Mouse (Mus musculus) cerebellum, adult 2 months (tissue): Measurements from ENCODE around the gene Fxyd1.

Source experiments
- CTCF ChIP-seq: fragments of 200-500 bp; IDR thresholded peaks from 2 replicates; pipeline ENCODE4 v1.5.1; 2011; ENCODE audit warnings: low read depth, mild to moderate bottlenecking, control low read depth, low read length, moderate library complexity, borderline replicate concordance; ENCODE audit not compliant: insufficient read depth
- POLR2A ChIP-seq: fragments of 200-500 bp; IDR thresholded peaks from 2 replicates; pipeline ENCODE4 v1.6.1; 2011; ENCODE audit warnings: low read length, control low read depth, borderline replicate concordance; ENCODE audit not compliant: insufficient read depth

DNA sequence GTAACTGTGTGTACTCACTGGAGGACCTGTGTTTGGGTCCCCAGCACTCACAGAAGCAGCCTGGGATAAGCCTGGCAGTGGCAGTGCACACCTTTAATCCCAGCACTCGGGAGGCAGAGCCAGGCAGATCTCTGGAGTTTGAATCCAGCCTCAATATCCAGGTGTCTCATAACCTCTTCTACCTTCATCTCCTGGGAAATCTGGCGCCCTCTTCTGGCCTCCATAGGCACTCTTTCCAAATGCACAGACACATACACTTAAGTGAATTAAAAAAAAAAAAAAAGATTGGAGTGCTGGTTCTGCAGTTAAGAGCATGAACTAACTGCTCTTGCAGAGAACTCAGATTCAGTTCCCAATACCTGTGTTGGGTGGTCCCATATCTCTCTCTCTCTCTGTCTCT, 26.3 kb downstream of the Fxyd1 start:
- TF ChIP-seq CTCF (no peak), POLR2A (no peak)
